Mouse (Mus musculus) induced T-regulatory cell, adult 2 months (primary cell): ENCODE results near the gene Gbf1.
A peak's percentile ranks its signal among the peaks of the same experiment; 100 is the strongest.

Source experiments
- DNase-seq: peaks from one replicate; pipeline ENCODE4 v3.0.0-alpha.2; 2012; ENCODE audit warnings: low read depth

Gene Gbf1

DNA sequence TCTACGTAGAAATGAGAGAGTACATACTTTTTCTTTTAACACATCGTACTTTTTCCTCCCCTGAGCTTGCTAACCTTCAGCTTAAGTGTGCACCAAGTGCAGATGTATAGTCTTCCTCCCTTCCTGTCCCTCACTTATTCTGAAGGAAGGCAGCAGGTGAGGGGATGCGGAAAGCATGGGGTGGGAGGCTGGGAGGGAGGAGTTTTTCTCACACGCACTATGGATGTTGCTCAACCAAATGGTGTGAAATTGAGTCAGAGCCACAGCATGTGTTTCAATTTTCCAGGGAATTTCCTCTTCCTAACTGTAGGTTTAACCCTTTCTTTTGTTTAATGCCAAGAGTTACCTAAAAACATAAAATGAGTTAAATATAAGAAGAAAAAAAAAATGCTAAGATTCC lies 70.8 kb downstream of the Gbf1 start:
- no peak for DNase-seq

DNA sequence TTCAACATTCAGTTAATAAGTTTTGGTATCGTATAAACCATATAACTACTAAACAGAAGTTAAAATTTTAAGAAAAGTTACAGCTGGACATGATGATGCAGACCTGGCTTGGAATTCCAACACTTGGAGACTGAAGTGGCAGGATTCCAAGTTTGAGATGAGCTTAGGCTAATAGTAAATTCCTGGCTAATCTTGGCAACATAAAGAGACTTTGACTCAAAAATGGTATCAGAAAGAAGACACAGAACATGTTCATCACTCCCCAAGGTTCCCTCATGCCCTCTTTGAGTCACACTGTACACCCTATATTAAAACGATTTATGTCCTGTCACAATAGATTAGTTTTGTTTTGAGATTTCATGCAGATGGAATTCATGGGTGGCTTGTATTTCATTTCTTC lies 72.6 kb downstream of the Gbf1 start:
- DNase-seq = no peak

DNA sequence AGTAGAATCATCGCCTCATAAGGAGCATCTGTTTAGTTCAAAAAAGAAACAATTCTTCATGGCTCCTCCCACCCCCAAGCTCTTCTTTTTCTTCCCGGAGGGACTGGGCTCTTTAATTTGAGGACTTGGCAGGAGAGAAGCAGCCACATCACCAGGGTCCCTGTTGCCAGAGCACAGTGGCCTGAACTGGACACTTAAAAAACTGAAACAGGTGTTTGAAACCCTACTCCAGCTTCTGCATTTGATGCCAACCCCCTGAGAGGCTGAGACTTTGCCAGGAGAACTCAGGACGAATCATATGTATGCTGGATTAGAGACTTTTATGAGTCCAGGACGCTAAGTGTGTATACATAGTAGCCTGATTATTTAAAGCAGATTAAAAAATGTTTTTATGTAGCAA lies 73.2 kb downstream of the Gbf1 start:
- no peak for DNase-seq

DNA sequence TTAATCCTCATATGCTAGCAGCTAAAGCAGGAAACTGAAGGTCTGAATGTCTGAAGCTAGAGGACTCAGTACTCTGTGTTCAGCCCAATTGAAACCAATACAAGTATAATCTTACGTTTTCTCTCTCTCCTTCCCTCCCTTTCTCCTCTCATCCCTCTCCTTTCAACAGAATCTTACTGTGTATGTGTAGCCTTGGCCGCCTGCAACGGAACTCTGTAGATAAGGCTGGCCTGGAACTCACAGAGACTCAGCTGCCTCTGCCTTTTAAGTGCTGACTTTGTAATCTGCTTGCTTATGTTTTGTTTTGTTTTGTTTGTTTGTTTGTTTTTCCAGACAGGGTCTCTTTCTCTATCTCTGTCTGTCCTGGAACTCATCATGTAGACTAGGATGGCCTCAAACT lies 74.0 kb downstream of the Gbf1 start:
- DNase-seq = no peak

DNA sequence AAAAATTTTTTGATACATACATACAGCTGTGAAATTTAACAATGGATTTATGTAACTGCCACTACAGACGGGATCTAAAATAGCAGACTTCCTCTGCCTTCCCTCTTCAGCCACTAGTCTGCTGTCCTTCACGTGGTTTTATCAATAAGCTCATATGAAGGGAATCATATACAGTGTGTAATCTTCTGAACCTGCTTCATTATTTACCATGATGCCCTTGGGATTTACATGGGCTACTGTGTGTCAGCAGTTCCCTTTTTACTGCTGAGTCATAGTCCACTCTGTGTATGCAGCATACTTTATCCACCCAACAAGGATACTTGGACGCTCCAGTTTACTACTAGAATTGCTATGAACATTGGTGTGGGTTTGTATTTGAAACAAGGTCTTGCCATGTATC lies 75.0 kb downstream of the Gbf1 start:
- no peak for DNase-seq

DNA sequence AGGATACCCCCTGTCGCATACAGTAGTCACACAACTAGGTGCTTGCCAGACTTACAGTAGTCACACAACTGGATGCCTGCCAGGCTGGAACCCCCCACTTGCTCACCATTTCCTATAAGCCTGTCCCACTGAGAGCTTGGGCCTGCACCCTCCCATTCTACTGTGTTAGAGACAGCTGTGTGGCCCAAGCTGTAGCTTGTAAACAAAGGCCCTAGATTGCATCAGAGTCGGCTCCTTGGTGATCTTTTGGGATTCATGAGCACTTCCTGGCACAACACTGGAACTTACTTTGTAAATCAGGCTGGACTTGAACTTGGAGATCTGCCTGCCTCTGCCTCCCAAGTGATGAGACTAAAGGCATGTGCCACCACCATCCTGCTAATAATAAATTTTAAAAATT lies 82.1 kb downstream of the Gbf1 start:
- DNase-seq = no peak

DNA sequence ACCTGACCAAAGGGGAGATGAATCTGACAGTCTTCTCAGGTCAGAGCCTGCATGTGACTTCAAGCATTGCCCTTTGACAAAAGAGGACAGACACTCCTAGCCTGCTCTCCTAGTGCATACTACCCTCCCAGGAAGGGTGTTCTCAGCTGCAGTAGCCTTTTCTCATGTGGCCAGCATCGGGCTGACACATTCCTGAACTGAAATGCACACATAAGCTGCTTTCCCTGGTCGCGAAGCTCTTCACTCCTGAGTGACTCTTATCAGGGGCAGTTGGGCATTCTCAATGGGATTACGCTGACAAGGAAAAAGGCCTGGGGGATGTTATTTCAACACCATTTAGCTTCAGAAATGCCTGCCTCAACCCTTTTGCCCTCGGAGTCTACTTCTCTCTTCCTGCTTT lies 84.3 kb downstream of the Gbf1 start:
- DNase-seq = no peak

DNA sequence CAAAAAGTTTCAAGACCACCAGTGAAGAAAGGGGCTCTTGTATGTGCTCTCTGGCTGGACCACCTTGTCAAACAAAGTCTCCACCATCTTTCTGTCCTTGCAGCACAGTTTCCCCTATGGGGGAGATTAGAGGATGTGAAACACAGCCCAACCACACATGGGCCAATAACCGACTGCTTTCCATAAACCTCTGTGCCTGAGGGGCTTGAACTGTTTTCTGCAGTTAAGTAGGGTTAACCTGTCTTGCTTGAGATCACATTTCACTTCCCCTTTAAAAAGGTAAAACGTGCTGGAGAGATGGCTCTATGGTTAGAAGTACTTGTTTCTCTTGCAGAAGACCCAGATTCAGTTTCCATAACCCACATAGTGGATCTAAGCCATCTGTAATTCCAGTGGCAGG lies 87.9 kb downstream of the Gbf1 start:
- no peak for DNase-seq

DNA sequence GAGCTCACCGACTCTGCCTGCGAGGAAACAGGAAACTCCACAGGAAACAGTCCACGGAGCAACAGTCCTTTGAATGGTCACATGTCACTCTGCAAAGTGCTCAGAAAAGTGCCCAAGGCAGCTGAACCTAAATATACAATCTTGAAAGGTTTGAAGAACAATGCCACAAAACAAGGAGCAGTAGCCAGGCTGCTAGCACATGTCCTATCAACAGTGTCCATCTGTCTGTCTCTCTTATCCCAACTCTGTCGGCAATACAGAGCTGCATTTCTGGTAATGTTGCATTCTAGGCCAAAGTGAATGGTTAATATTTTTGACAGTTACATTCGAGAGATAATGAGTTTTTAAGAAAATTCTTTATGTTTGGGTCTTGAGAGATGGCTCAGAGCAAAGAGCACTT lies 90.1 kb downstream of the Gbf1 start:
- no peak for DNase-seq

DNA sequence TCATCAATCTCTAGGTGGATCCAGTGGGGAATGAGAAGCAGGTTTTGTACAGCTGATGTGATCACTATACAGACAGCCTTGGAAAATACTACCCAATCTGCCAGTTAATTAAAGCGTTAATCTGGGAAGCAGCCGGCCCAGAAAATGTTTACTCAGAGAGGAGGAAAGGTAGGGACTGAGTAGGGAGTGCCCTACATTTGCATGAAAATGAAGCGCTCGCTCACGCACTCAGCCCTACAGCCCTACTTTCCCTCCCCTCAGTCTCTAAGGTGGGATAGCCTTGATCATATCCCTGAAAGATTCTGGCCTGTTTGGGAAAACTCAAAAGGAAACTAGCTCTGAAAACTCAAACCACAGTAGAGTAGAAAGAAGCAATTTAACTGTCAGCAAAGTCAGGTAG lies 92.3 kb downstream of the Gbf1 start:
- DNase-seq = no peak

DNA sequence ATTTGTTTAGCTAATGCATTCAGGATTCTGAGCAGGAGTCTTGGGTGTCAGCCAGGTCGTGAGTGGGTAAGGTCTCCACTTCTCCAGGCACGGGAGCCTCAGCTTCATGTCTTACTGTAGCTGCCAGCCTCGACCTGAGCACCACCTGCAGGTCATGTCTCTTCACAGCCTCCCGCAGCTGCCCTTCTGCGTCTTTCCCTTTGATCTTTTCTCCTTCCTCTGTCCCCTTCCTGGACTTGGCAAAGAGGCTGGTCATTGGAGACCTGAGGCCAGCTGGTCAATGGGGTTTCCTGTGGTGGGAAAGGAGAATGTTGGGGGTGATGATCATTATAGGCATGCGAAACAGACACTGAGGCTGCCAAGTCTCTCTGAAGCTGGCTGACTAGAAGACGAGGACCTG lies 96.7 kb downstream of the Gbf1 start:
- no peak for DNase-seq

DNA sequence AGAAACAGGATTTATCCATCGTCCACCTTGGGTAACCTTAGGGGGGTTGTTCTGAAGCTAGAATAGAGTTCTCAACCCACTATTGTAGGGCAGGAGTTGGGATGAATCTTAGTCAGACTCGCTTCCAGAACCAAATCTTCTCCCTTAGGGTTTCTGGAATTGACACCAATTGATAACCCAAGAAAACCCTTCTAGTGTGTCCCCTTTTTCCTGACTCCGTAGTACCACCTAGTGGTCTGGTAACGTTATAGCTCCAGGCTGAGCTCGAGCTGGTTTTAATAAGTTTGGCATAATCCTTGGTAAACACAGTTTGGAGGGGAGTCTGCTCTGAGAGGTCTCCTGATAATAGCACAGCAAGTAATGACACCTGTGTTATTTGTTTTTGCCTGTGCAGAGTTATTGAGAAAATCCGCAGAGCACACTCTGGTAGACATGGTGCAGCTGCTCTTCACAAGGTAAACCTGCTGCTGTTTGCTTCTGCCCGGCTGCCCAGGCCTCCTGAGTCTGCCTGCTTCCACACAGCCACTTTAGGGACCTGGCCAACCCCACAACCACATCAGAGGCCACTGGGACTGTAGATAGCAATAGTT lies 101.9 kb downstream of the Gbf1 start:
- peak; percentile 65 for DNase-seq

DNA sequence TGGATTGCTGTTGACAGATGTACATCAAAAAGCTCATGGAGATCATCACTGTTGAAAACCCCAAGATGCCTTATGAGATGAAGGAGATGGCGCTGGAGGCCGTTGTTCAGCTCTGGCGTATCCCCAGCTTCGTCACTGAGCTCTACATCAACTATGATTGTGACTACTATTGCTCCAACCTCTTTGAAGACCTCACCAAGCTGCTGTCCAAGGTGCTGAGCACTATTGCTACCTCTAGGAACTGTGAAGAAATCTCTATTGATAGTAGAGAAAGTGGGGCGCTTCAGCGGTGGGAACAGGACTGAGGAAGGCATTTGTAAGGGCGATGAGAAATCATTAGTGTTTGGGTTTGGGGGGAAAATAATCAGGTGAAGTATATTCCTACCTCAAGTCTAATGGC lies 112.5 kb downstream of the Gbf1 start:
- DNase-seq = peak; percentile 21

DNA sequence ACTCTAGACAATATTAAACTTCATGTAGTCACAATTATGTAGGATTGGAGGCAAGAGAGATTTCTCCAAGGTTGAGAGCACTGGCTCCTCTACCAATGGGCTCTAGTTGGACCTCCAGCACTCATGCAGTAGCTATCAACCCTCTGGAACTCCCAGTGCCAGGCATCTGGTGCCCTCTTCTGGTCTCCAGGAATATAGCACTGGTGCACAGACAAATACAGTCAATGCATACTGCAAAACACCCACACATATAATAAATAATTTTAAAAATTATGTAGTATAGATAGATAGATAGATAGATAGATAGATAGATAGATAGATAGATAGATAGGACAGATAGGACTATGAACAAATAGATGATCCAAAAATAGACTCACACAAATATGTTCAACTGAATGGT lies 123.0 kb downstream of the Gbf1 start:
- DNase-seq = peak; percentile 52

DNA sequence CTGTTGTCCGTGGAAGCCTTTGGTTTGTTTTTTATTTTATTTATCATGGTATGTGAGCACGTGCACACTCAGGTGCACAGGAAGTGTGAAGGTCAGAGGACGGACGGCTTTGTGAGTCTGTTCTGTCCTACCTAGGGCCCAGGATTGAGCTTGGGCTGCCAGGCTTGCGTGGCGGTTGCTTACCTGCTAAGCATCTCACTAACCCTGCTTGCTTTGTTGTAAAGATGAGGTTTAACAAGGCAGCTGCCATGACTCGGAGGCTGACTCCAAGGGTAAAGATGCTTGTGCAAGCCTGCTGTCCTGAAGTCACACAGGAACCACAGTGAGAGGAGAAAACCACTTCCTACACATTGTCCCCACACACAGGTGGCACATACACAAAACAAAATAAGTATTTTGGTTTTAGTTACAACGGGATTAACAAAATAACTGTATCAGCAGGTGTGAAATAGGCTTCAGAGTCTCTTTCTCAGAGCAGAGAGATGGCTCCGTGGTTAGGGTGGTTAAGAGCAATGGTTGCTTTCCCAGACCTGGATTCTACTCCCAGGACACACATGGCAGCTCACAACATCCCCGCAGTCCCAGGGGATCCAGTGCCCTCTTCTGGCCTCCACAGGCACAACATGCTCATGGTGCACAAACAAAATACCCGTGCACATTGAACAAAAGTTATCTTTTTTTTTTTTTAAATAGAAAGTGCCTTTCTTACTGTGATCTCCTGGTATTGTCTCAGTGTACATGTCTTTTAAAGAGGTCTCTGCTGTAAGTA lies 130.0 kb downstream of the Gbf1 start:
- DNase-seq = no peak

DNA sequence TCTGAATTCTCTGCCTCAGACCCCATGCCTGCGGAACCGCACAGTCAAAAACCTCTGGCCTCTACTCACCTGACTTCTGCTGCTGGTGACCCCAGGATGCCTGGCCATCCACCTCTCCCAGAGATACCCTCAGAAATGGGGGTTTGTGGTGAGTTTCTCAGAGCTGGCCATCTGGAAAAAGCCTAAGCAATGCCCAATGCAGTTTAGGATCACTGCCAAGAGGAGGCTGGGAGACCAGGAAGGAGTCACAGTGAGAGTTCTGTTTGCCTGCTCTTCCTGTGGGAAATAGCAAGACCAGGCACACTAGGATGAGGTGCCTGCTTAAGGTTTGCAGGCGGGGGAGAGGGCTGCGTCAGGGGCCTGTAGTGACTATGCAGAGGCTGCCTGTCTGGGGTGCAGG lies 132.4 kb downstream of the Gbf1 start:
- no peak for DNase-seq

DNA sequence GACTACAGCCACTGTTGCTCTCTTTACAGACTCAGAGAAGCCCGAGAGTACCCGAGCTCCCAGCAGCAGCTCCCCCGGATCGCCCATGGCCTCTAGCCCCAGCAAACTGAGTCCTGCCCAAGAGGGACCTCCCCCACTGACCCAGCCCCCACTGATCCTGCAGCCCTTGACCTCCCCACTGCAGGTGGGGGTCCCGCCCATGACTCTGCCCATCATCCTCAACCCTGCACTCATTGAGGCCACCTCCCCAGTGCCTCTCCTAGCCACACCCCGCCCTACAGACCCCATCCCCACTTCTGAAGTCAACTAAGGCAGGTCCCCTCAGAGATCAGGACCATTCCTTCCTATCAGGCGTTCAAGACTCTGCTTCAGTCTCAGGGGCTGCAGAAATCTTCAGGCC lies 133.3 kb downstream of the Gbf1 start:
- DNase-seq = no peak

DNA sequence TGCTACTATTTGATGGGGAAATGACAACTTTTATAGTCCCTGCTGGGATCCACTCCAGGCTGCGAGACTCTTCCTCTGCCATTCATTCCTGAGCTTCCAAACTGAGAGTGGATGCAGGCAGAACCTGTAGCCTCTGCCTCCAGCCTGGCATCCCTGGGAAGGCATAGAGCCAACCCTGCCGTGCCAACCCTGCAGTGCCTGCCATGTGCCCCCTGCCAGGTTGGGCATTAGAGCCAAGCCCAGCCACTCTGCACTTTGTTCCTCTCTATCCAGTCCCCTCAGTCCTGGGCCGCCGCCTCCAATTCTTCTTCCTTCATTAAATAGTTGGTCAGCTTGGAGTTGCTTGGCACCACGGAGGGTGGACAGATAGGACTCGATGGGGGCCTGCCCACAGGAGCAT lies 133.7 kb downstream of the Gbf1 start:
- no peak for DNase-seq

DNA sequence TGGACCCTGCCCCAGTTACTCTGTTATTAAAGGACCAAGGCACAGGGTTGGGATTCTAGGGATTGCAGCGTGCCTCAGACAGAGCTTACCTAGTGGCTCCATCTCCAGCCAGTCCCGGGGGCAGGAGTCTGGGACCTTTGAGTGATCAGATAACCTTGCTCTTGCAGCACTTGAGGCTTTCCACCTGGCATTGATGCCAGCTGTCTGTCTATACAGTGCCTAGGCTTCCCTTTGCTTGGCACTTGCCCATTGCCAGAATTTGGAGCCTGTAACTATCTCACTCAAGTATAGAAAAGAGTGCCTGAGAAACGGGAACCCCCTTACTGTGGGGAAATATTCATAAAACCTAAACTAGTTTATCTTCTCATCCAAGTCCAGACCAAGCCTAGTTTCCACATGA lies 134.6 kb downstream of the Gbf1 start:
- DNase-seq = no peak

DNA sequence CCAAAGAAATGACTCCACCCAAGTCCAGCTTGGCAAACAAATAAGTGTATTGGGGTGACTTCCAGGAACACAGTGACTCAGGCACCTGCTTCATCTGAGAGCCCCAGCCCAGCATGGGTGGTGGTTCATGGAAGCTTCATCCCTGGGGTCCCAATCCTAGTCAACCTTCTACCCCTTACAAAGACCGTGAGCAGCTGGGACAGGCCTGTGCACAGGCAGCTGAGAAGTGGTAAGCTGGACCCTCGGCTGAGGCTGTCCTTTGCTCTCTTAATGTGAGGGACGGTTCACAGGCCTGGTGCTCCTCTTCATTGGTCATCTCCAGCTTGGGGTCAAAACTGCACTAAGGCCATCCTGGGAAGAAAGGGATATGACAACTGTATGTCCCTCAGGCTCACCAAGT lies 135.3 kb downstream of the Gbf1 start:
- no peak for DNase-seq

DNA sequence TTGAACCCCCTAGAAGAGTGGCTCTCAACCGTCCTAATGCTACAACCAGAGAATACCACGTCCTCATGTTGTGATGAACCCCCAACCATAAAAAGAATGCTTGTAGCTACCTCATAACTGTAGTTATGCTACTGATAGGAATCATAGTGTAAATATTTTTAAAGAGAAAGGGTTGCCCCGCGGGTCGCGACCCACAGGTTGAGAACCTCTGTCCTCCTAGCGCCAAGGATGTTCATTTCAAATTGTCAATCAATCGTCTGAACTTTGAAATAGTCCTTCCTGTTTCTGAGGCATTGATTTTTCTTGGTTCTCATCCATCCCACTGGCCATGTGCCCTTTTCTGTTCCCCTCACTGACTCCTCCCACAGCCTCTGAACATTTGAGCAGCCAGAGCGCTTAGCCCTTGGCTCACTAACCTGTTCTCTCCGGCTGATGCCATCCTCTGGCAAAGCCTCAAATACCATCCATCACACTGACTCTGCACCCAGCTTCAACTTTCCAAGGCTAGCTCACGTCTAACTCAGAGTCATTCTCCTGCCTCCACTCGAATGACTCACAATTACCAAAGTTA lies 138.3 kb downstream of the Gbf1 start:
- DNase-seq = no peak

DNA sequence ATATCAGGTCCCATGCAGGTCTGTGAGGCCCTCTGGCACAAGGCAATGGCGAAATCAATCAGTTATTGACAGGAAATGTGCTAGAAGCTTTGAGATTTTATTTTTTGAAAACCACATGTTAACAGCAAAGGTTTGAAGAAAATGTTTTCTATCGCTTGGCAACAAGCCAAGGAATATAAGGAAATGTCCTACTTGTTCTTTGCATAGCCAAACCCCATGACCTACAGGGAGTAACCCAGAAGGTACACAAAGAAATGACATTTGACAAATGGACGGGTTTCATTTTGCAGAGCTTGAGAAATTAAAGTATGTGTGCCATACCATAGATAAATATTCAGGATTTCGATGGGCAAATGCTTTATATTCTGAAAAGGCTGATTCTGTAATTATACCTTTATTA lies 144.6 kb downstream of the Gbf1 start:
- DNase-seq = no peak

DNA sequence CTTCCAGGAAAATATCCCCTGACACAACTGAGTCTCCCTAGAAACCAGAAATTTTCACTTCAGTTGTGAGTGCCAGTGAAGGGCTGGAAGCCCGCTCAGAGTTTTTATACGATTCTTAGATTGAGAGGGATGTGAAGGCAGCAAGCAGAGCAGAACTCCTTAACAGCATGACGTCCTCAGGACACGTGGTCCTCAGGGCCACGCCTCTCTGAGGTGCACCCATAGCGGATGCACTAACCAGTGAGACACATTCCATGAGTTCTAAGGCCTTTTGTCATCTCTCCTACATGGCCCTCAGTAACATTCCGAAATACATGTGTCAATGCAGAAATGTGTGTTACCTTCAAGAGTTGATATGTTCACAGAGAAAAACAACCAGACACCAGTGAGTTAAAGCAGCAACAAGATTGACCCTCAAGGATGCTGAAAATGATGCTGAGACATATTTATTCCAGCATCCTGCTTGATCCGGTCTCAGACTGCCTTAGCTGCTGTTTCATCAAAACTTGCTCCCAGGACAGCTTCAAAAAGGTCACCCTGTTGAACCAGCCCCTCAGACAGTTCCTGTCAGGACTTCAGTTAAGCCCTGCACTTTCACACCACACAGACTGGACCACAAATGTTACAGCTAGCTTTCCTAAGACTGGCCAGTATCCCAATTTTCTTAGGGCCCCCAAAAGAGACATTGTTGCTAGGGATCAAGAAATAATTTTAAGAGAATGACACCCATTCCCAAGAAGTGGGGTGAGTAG lies 148.2 kb downstream of the Gbf1 start:
- no peak for DNase-seq
